Mouse (Mus musculus) kidney, adult 2 months (tissue): ENCODE measurements around the gene Crmp1.

Source experiments
- CTCF ChIP-seq: fragments of 200-500 bp; conservative IDR thresholded peaks from 2 replicates; pipeline ENCODE4 v1.5.1; 2011; ENCODE audit warnings: low read depth, mild to moderate bottlenecking, control low read depth, low read length, moderate library complexity, mixed read lengths; ENCODE audit not compliant: insufficient read depth, insufficient read length
- POLR2A ChIP-seq: fragments of 200-500 bp; IDR thresholded peaks from one replicate; pipeline ENCODE4 v1.6.1; 2011; ENCODE audit warnings: low read depth, low read length, control low read depth

DNA sequence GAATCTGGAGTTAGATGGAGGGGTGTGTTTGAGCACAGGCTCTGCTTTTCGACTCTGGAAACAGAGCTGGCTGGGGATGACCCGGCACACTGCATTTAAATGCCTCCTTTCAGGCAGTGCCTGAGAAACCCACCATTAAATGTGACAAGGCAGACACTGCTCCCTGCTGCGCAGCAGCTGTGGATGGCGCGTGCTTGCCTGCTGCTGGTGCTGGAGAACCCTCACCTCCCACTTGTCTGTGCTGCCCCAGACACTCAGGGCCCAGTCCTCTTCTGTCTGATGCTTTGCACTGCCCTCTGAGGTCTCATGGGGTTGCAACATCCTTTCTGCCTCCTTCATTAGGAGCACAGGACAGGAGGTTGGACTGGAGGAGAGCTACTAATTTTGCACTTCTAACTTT is 20.0 kb downstream of the Crmp1 start:
- TF ChIP-seq CTCF (no peak), POLR2A (no peak)
